Mouse (Mus musculus) lung, postnatal 36 days (tissue): ENCODE data around the gene Trim6.
"Not testable (repeated sequence)": the region's sequence is repeated elsewhere in the genome, so short reads cannot be mapped to it uniquely, and the experiment has no call there.

Experiments used
- DNase-seq: peaks from one replicate; pipeline ENCODE4 v3.0.0; 2022; ENCODE audit warnings: mixed read lengths

The Trim6 gene

DNA sequence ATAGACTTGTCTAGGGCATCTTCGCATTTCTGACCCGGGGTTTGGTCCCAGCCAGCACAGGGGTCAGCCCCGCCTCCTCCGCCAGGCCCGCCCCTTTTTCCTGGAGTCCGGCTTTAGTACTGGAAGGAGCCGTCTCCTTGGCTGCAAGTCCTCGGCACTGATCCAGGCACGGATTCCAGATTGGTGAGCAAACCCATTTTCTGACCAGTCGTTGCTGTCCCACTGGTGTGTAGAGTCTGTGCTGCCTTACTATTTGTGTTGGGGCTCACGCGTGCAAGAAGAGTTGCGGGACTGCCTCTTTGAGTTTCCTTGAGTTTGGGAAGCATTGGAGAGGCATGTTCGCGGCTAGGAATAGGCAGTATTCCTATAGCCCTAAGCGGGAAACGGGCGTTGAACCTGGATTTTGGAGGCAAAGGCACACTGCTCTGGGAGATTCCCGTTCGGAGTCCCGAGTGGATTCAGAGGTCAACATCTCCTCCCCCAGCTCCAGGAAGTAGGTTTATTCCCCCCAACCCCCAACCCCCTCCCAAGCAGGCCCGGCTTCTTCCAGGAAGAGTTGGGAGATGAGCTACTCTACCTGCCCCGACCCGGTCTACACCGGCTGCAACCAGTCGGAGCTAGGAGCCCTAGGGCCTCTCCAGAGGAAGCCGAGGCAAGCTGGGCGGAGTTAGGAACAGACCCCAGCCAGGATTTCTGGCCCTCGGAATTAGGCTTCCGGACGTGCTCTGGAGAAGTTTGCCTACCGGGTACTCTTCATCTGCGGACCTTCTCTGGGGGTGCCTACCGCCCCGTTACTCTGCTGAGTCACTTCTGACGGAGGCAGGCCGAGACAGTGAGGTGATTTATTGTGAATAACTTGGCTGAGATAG is at the start of gene Trim6:
Trim6 (plus strand) TSS at position 93 of the 869 bp plus-strand sequence.
- peak; percentile 92 for DNase-seq

DNA sequence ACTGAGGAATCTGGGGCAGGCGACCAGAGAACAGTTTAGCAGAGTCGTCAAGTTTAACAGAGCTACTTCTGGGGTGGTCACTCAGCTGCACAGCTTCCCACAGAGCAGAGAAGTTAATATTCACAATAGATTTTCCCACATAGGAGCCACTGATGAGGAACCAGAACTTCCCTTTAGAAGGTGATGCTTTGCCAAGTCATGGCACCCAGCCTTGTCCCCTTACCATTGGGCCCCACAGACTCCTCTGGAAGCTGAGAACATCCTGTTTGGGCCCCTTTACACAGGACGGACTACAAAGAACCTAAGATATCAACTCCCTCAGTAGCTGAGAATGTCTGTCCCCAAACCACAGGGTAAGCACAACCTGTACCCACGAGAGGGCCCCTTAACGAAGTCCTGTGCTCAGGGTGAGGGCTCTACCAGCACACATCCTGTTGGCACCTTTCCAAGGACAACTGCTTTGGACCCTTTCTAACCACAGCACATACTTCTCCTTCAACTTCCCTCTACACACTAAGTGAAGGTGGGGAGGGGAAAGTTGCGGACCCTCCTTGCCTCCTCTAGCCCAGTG is 48.9 kb upstream of the Trim6 start:
- no peak for DNase-seq

DNA sequence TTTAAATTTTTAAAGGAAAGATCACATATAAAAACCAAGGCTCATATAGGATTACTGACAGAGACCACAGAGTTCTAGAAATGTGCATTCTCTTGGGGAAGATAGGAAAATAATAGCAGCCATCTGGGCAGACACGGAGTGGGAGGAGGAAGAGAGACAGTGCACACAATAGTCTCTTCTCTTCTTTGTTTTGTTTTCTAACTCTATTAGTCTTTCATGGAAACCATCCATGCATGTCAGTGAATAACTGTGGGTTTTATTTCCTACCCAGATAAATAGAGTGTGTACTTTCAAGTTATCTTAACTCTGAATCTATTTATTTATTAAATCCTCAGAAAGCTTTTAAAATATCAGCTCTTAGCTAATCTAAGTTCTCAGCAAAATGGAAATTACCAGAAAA is 43.5 kb upstream of the Trim6 start:
- no peak for DNase-seq

DNA sequence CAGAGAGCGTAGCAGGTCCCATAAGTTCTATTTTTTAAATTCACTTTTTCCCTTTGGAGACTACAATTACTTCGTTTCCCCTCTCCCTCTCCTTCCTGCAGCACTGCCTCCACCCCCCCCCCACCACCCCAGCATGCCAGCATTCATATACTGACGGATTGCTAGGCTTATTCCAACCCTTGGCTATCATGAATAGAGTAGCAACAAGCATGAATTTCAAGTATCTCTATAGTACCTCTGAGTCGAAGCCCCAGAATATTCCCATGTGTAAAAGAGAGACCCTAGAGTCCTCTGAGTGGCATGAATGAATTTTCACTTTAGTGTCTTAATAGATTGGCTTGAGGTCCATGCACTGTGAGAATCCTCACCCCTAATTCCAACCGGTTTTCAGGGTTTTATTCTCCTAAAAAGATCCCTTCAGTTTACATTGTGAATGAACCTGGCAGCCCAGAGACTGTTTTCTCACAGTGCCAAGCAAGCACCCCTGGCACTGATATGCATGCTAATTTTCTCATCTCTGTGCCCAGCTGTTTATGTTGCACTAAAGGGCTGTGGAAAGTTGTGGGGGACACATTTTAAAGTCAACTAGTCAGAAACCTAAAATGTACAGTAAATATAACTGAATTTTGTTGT is 40.1 kb upstream of the Trim6 start:
- no peak for DNase-seq

DNA sequence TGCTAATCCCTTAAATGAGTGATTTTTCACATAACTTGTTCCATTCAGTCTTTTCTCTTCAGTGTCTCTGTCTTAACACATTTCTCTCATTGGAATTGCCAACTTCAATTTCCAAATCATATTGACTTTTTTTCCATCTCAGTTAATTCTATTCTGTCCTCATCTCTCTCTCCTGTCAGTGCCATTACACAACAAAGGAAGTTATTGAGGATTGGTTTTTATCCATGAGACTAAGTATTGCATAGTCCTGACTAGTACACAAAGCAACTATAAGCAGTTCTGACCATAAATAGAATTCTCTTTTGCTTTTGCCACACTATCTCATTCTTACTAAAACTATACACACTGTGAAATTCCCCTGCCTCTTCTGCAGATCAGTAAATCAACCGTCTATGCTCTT is 39.5 kb upstream of the Trim6 start:
- no peak for DNase-seq

DNA sequence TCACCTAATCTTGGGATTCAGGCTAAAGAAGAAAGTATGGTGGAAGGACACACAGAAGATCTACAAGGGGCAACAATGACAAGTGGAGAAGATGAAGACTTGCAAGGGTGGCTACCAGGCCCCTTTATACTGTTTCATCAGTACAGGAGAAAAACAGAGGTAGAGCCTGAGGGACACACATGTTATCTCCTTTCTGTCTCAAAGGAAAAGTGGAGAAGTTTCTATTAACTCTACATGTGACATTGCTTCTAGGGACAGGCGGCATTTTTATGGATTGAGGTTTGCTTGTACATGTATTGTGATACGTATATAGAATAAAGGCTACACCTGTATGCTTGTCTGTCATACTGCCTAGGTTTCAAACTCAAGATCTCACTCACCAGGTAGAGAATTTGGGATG is 35.3 kb upstream of the Trim6 start, which contains the start of gene Olfr648:
Olfr648 (minus strand) TSS at position 101 of the 400 bp plus-strand sequence.
- DNase-seq: no peak

DNA sequence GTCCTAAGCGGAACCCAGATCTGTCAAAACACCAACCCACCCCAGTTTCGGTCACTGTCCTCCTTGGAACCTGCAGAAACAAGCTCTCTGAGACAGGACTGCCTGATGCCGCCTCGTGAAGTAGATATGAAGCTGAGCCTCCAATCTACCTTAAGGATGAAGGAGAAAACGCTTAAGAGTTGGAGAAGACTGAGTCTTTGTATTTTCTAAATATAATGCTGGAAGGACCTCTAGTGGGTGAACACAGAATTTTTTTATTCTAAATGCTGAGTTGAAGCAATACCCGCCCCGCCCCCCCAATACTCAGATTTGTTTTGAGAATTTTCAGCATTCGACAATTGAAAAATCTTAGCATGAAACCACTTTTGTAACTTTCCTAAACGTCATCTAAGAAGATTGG is 27.3 kb upstream of the Trim6 start:
- DNase-seq: no peak

DNA sequence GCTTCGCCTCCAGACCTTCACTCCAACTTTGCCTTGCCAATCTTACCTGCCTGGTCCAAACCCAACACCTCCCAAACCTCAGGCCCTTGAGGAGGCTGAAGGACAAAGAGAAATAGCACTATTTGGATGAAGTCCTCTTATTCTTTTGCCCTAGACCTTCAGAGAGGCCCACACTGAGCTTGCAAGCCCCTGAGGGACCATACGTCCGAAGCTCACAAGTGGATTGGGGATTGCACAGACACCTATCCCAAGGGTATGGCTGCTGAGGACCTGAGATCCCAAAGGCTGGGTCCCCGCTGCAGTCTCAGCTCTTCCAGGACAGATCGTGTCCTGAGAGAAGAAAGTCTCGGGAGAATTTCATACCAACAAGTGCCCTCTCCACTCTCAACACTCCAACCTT is 22.7 kb upstream of the Trim6 start, which contains the start of gene Olfr649:
Olfr649 (minus strand) TSS at position 101 of the 400 bp plus-strand sequence.
- no peak for DNase-seq

DNA sequence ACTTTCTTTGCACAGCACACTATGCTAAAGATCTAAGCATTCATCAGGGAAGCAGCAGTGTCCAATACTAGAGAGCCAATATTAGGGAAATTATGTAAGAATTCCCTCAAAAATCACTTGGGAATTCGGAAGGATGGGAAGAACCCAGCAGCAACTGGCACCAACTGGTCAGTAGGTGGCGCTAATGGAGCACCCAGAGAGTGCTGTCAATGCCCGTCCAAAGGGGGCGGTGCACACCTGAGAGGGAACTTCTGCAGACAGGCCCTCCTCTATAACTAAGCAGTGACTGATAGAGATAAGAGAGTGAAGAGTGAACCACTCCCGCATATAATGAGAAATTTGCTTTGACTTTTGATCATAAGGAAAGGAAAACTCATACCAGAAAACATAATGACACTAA is 18.8 kb upstream of the Trim6 start:
- DNase-seq: peak; percentile 90

DNA sequence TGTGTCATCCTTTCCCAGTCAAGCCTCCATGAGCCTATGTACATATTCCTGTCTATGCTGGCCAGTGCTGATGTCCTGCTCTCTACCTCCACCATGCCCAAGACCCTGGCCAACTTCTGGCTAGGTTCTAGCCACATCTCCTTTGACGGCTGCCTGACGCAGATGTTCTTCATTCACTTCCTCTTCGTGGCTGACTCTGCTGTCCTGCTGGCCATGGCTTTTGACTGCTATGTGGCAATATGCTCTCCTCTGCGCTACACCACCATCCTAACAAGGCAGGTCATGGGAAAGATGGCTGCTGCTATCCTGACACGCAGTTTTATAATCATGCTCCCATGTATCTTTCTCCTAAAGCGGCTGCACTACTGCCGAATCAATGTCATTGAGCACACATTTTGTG is 12.4 kb upstream of the Trim6 start:
- peak; percentile 23 for DNase-seq

DNA sequence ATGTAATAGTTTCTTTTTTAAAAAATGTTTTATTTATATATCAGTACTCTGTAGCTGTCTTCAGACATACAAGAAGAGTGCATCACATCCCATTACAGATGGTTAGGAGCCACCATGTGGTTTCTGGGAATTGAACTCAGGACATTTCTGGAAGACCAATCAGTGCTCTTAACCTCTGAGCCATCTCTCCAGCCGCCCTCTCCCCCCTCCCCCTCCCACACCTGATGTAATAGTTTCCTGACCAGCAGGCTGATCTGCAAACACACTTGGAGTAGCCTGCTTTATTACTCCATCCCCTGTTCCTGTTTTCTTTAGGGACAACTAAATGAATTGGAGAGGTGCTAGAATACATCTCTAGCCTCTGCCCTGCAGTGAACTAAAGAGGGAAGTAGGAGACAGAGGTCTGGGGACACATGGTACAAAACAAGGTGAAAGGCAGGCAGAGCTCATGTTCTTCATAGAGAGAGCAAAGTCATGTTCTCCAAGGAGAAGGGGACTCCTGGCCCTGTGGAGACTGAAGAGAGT is 2.5 kb upstream of the Trim6 start:
- DNase-seq: peak; percentile 11

DNA sequence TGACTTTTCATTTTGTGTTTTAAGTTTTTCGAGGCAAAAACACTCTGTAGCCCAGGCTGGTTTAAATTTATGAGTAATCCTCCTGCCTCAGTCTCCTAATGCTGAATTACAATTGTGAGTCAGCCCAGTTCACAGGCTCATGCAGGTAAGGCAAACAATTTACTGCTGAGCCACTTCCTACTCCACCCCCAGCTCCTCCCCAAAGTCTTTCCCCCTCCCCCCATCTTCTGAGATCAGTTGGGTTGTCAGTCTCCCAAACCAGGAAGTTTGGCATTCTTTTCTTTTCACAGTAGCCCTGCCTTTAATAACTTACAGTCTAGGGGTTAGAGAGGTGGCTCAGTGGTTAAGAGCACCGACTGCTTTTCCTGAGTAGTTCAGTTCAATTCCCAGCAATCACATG is 712 bp upstream of the Trim6 start:
- no peak for DNase-seq

DNA sequence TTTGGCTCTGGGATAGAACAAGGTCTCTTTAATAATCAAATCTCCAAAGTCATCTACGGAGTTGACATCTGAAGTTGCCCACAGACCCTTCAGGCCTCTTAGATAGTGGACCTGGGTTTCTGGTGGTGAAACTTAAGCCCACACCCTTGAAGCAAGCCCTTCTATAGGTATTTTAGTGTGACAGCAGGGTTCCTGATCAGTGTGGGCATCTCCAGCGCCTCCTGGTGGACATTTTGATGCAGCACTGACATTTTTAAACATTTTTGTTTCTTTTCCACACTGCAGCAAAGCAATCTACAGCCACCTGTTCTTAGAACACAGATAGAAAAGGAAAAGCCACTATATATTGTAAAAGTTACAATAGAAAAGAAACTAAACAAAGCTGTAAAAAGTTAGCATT is 12.6 kb downstream of the Trim6 start:
- DNase-seq: peak; percentile 74

DNA sequence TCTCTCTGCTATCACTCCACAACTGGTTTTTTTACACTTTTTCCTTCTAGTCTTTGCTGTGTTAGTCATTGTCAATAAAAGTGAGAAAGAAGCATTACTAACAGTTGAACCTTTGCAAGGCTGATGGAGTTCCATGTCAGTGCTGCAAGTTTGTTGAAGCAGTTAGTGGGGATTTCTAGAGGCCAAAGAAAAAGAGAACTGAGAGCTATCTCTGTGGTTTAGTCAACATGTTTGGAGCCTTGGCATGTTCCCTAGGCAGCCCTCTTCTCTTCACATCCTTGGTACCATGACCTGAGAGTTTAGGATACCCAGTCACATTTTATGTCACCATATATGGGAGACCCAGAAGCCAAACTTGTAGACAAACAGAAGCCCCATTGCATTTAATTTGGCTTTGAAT is 22.3 kb downstream of the Trim6 start:
- no peak for DNase-seq

DNA sequence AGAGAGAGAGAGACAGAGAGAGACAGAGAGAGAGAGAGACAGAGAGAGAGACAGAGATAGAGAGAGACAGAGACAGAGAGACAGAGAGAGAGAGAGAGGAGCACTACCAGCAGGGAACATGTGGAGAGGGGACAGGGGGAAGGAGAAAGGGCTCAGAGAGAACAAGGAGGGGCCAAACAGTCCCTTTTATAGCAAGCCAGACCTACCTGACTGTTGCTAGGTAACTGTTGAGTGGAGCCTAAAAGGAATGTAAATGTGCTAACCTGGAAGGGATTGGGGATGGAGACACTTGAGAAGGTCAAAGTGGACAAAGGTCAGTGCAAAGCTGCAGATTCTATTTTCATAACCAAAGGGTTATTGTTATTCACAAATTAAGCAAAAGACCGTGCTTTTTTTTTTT is 25.0 kb downstream of the Trim6 start:
- no peak for DNase-seq

DNA sequence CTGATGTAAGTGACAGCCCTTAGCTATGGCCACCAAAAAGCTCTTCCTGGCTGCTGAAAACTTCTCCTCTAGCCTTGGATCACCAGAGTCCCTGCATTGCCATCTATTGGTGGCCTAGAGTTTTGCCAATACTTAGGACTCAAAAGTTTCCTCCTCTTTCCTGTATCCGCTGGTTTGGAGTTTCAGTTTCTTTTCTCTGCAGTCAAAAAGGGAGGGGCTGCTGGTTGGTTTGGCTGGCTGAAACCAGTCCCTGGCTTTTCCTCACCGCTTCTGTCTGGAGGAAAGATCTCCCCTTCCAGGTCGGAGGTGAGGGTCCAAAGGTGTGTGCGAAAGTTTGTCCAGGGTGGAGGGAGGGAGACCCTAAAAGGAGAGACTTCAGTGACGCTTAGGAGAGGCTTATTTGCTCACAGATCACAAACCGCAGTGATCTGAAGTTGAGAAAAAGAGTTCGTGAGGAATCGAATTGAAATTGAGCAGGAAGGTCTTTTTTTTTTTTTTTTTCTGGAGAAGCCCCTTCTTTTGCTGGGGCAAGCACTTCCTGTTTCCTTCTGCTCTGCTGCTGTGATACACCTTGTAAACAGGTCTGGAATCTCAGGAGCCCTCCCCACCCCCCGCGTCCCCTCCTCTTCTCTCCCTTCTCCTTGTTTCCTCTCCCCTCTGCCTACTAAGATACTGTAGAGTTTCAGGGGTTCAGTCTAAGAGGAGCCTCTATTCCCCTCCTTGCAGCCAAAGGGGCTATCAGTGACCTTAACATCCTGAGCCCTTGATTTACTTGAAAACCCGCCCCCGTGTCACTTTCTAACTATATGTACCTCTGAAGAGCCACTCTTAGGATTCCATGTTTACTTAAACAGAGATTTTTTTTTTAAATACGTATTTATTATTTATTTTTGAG is 25.9 kb downstream of the Trim6 start, which contains the start of gene Trim34a:
Trim34a (plus strand) TSS at position 171 of the 895 bp plus-strand sequence.
- peak; percentile 90 for DNase-seq

DNA sequence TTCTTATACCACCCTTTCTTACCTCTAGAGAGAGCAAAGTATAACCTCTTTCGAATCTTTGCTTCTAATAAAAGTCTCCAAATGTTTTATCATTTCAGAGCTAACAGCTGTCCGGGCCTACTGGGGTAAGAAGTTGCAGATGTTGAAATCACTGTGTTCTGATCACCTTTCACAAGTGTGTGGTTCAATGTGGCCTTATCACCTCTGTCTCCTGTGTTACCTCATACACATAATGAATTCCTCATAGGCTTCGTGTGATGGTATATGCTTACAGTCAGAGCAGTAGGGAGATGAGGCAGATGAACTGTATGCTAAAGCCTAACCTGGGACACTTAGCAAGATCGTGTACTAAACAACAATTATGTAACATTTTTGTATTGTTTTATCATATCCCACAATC is 41.8 kb downstream of the Trim6 start:
- not testable (repeated sequence) for DNase-seq

DNA sequence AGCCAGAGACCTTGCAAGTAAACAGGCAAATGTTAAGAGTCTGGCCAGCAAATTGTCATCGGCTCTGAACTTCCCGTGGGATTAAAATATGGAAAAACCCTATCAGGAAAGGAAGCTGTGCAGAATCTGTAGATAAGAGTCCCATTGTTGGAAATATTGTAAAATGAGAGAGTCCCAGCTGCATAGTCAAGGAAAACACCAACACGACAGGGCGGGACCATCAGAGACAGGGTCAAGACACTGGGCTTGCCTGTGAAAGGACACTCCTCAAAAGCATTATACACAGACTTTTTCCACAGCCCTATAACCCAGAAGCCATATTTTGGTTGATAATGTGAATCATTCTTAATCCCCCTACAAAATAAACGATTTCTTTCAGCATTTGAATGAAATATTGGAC is 46.7 kb downstream of the Trim6 start:
- DNase-seq: not testable (repeated sequence)

DNA sequence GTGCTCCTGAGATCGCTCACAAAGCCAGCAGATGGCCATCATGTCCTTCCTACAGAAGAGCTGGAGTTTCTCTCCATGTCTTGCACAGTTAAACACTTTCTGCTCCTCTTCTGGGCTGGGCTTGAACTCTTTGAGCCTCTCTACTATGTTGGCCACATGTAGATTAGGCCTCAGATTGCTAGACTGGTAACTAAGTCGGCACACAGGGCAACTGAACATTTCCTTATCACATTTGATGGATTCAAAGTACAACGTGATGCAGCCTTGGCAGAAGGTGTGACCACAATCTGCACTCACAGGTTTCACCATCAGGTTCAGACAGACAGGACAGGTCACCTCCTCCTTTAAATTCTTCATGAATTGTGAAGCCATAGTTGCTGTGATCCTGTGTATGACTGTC is 60.8 kb downstream of the Trim6 start:
- DNase-seq: not testable (repeated sequence)
